ENCODE assay signal across 31 mouse cellular contexts in genomic region chr2:31422576-31422975, GRCm38 (mm10).
"Had no signal": no experiment of that assay in that cellular context is flagged by ENCODE, and none has a peak within 500 bp of the region (broad histone marks: within the 10 kb centered on the region; RNA-seq: fewer than 3 reads in every experiment).

No protein-coding gene starts in this region.

- H3K9me3 ChIP-seq: limb, embryonic 10.5 days; limb, embryonic 12.5 days; limb, embryonic 13.5 days; limb, embryonic 15.5 days; liver, embryonic 12.5 days; liver, embryonic 13.5 days; liver, embryonic 15.5 days; lung, embryonic 15.5 days; megakaryocyte, embryonic 14.5 days; midbrain, embryonic 10.5 days; midbrain, embryonic 12.5 days; midbrain, embryonic 13.5 days; midbrain, embryonic 15.5 days had no signal

- H3K9ac ChIP-seq: limb, embryonic 12.5 days; limb, embryonic 13.5 days; liver, embryonic 12.5 days; liver, embryonic 13.5 days; liver, embryonic 14.5 days; liver, embryonic 15.5 days; liver, postnatal 0 days; lung, embryonic 14.5 days; lung, embryonic 15.5 days; midbrain, embryonic 12.5 days; midbrain, embryonic 13.5 days; midbrain, embryonic 15.5 days had no signal

- H3K4me1 ChIP-seq: limb, embryonic 12.5 days; limb, embryonic 13.5 days; liver, embryonic 12.5 days; liver, embryonic 13.5 days; liver, embryonic 15.5 days; lung, embryonic 15.5 days; midbrain, embryonic 12.5 days; midbrain, embryonic 15.5 days had no signal

- ATAC-seq: liver, embryonic 12.5 days; liver, postnatal 0 days; lung, postnatal 0 days; midbrain, embryonic 13.5 days; midbrain, embryonic 15.5 days; midbrain, embryonic 16.5 days had no signal

- H3K4me2 ChIP-seq: limb, embryonic 12.5 days; limb, embryonic 13.5 days; limb, embryonic 15.5 days; liver, embryonic 11.5 days; liver, embryonic 12.5 days; liver, embryonic 13.5 days; liver, embryonic 15.5 days; lung, embryonic 14.5 days; lung, embryonic 15.5 days; midbrain, embryonic 11.5 days; midbrain, embryonic 12.5 days; midbrain, embryonic 13.5 days; midbrain, embryonic 15.5 days had no signal

- H3K36me3 ChIP-seq: limb, embryonic 10.5 days; limb, embryonic 12.5 days; limb, embryonic 13.5 days; limb, embryonic 15.5 days; liver, embryonic 12.5 days; liver, embryonic 13.5 days; liver, embryonic 15.5 days; lung, embryonic 15.5 days; midbrain, embryonic 10.5 days; midbrain, embryonic 12.5 days; midbrain, embryonic 13.5 days; midbrain, embryonic 15.5 days had no signal

- DNase-seq: left cerebral cortex, postnatal 4 days; liver; liver, embryonic 13.5 days; liver, postnatal 0 days; lung, adult 18-20 months; lung, adult 2 months; lung, embryonic 14.5 days; lung, postnatal 10 days; lung, postnatal 14 days; lung, postnatal 36 days; lung, postnatal 4 days; midbrain, embryonic 14.5 days had no signal

- H3K27me3 ChIP-seq: limb, embryonic 15.5 days; lung, embryonic 15.5 days; midbrain, embryonic 13.5 days; midbrain, embryonic 15.5 days had no signal

- H3K4me3 ChIP-seq: limb, embryonic 10.5 days; limb, embryonic 12.5 days; limb, embryonic 13.5 days; limb, embryonic 15.5 days; liver, embryonic 12.5 days; liver, embryonic 13.5 days; liver, embryonic 15.5 days; lung, embryonic 15.5 days; megakaryocyte, embryonic 14.5 days; midbrain, embryonic 10.5 days; midbrain, embryonic 12.5 days; midbrain, embryonic 13.5 days; midbrain, embryonic 15.5 days; myocyte had no signal

- H3K27ac ChIP-seq: limb, embryonic 10.5 days; limb, embryonic 12.5 days; limb, embryonic 13.5 days; limb, embryonic 15.5 days; liver, embryonic 12.5 days; liver, embryonic 13.5 days; liver, embryonic 14.5 days; liver, embryonic 15.5 days; lung, embryonic 15.5 days; macrophage; midbrain, embryonic 10.5 days; midbrain, embryonic 12.5 days; midbrain, embryonic 13.5 days; midbrain, embryonic 15.5 days had no signal
